Mouse (Mus musculus): ENCODE data around the gene Gdap1l1.

- TF ChIP-seq POLR2A (IDR thresholded peaks at IDR 0.05; ENCODE audit: insufficient read depth, low read depth, low read length) (no peak), CTCF (IDR thresholded peaks at IDR 0.05) (no peak)
These were observed 29.3 kb downstream of the Gdap1l1 start for GRCm38 (mm10) chr2:163467585-163467984.

Data from heart, adult 2 months (tissue).